Mouse (Mus musculus) right cerebral cortex, postnatal 36 days (tissue): ENCODE results near the gene Fam187b.

Experiments used
- DNase-seq, 2 experiments: peaks; one replicate each; pipeline ENCODE4 v3.0.0; 2022; ENCODE audit warnings: low spot score in 2 of 2, mixed read lengths in 1 of 2

Fam187b gene

GRCm38 (mm10) chr7:31008889-31009288 is 35.3 kb downstream of the Fam187b start:
- DNase-seq: no peak

GRCm38 (mm10) chr7:31012971-31013370 is 39.4 kb downstream of the Fam187b start:
- no peak for DNase-seq

DNA sequence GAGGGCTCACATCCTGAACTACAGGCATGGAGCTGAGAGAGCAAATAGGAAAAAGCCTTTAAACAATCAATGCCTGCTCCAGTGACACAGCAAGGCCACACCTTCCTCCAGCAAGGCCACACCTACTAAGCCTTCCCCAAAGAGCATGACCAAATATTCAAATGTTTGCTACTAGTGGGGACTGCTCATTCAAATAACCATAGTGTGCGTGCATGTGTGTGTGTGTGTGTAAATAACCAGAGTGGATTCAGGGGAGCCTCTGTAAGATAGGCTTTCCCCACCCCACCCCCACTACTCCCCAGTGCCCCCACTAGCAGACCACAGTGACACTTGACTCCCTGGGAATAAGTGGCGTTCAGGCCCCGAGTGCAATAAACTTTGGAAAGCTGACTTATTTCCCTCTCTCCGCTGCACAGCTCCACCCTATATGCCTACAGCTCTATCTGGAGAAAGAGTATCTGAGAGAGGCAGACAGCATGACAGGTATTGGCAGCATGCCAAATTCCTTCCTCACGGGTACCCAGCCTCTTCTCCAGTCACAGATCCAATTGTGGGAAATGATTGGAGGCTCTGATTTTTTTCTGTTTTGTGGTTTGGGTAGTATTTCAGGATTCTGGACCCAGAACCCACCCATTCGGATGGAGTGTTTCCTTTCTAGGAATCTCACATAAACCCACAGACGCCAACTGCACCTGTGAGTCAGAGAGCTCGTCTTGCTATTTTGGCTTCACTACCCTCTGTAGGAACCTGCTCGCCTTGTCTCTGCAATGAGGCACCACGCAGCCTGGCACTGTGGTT is 43.7 kb downstream of the Fam187b start:
- peak; percentile 75 to 88 for DNase-seq

DNA sequence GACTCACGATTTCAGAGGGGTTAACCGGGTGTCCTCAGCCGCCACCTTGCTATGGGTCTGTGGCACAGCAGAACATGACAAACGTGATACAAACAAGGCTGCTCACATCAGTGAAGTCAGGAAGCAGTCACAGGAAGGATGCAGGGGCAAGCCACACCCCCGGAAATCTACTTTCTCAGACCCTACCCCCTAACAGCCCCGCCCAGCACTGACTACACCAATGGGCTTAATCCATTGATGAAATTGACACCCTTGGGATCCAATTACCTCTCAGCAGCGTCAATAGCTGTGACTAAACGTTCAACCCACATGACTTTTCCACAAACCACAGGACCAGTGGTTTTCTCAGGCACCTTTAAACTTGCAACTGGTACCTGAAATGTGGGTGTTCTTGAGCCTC is 55.0 kb downstream of the Fam187b start:
- DNase-seq: no peak

GRCm38 (mm10) chr7:31030717-31031116 is 57.1 kb downstream of the Fam187b start:
- no peak for DNase-seq

DNA sequence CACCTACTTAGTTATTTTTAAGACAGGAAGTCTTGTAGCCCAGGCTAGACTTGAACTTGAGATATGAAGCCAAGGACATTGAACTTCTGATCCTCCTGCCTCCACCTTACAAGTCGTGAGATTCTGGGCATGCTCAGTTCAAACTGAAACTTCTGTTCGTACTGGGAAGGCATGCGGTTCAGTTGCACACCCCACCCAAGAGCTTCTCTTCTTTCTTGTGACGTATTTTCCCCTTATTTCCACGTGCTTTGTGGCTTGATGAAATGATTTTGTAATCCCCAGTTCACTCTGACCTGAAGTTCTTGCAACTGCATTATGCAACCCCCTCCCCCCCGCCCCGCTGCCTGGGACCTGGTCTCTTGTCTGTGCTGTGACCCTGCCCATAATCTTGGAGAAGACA is 58.1 kb downstream of the Fam187b start:
- DNase-seq: no peak

DNA sequence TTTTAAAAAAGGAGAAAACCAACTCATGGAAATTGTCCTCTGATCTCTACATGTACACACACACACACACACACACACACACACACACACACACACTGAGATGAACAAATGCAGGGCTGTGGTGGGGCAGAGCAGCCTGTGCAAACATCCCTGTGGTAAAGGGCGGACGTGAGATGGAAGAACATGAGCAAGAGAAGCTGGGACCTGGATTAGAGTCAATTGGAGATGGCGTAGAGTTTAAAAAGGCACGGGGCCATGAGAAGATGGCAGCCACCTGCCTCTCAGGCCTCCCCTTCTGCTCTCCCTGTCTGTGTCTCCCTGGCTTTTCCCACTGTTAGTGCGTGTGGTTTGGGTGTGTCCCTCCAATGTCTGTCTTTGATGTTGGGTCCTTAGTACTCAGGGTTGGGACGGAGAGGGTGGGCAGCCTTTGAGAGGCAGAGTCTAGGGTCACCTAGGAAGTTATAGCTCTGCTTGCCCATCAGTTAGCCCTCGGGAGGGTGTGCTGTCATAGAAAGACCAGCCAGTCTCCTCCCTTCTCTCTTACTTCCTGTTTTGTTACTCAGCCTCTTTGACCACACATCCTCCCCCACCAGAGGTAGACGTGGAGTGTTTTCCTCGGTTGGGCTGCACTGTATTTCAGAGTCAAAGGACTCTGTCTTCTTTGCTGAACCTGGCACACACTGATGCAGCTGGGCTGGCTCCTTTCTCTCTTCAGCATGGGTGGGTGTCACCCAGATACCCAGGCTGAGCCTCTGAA is 60.0 kb downstream of the Fam187b start:
- DNase-seq: no peak

GRCm38 (mm10) chr7:31034789-31035188 is 61.2 kb downstream of the Fam187b start:
- no peak for DNase-seq

DNA sequence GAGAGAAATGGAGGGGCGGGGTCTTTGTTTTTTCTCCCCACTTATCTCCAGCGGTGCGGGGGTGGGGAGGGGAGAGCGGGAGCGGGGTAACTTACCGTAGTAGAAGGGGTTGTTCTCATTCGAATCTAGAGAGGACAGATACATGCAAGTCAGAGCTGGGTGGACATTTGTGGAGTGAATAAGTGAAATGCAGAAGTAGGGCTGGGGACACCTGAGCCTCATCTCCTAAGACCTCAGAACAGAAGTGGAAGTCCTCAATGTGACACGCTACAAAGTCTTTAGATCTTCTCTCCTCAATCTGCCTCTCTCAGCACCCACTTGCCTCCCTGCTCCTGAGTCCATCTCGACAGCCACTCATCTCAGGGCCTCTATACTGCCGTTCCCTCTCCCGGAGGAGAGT is 61.7 kb downstream of the Fam187b start:
- no peak for DNase-seq

DNA sequence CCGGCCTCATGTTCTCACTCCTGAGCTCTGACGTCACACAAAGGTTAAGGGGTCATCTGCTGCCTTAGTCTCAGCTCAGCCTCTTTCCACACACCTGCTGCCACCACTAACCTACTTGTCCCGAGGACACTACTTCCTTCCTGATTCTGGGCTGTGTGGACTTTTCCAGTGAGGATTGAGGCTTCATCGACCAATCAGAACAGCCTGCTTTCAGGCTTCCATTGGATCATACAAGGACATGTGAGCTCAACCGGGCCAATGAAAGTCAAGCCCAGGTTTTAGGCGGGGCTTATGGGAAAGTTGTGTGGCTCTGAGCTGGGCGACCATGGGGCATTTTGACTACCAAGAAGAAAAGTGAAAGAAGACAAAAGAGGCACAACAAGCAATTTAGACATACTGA is 63.3 kb downstream of the Fam187b start:
- no peak for DNase-seq

GRCm38 (mm10) chr7:31037675-31038074 is 64.1 kb downstream of the Fam187b start:
- DNase-seq: no peak

- DNase-seq: no peak
These were observed 65.4 kb downstream of the Fam187b start for GRCm38 (mm10) chr7:31039011-31039410.
